Mouse (Mus musculus) Muller cell, postnatal 12 days (primary cell): Measurements from ENCODE around the gene Olfml2a.

ENCODE experiments used
- DNase-seq: peaks from one replicate; pipeline ENCODE4 v3.0.0-alpha.2; 2015; ENCODE audit errors: inconsistent ontology term

Olfml2a gene

GRCm38 (mm10) chr2:39011264-39011663, 79.5 kb downstream of the Olfml2a start:
- DNase-seq = no peak

GRCm38 (mm10) chr2:39011971-39012370, 80.2 kb downstream of the Olfml2a start:
- DNase-seq = no peak

GRCm38 (mm10) chr2:39012768-39013279, 81.0 kb downstream of the Olfml2a start:
- DNase-seq = no peak
